Mouse (Mus musculus): ENCODE measurements around the gene Mocs2. TPM values are rescaled to one million over a fixed set of nuclear protein-coding genes. Genes with fewer than 3 reads are reported as not detected.

The Mocs2 gene
- polyA plus RNA-seq (2017; shearing (Covaris generic)), result 32.8 TPM

GRCm38 (mm10) chr13:114817751-114818360, at the start of gene Mocs2:
Mocs2 (plus strand) TSS chr13:114818236.

Other genes with a start within 250 kb of the Mocs2 start
- 0.30 TPM for gene Itga2, start 113.9 kb downstream of the Mocs2 start, polyA plus RNA-seq (2017; shearing (Covaris generic))